ENCODE assay signal across 8 mouse cellular contexts in the genomic region with DNA sequence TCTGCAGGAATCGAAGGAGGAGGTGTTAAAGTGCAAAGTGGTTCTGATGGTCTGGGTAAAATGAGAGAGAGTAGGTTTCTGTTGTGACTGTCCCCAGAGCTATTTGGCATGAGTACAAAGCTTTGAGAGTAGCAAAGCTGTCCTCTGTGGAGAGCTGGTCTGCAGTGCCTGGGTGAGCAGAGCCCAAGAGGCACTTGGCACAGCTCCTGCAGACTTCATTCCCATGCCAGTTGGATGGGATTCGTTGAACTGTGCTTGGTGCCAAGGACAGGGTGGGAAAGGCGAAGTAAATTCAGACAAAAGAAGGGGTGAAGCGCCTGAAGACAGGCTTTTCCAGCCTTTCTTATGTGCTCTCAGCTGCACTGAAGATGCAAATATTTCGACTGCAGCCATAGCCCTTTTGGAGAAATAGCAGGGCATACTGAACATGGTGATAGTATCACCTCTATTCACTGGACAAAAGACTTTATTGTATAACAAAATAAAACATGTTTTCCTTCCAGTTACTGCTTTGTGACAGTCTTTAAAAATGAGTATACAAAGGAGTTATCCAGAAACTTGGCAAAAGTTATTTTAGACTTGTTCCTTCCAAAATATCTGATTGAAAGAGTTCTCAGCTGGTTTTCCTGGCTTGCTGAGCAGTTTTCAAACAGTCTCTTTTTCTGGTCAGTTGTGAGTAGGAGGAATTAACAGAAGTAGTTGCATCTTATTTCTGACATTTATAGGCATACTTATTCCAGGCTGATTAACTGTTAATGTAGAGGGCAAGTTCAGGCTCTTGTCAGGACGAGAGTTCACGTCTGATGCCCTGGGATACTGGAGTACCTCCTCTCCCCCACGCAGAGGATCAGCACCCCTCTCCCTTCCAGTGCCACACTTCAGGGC. TPM values are rescaled to one million over a fixed set of nuclear protein-coding genes. Genes with fewer than 3 reads are reported as not detected.
A peak's percentile ranks its signal among the peaks of the same experiment; 100 is the strongest.
DNase-seq lines count a peak whose midpoint lies in the region; ATAC-seq and TF ChIP-seq lines count a peak whose summit lies in the region.

No protein-coding gene starts in this region.

- intact Hi-C loops in left cerebral cortex, postnatal 10 days (cut with DNase I) = no loop called here

- 47% methylated on average over 8 of the region's 8 CpGs for WGBS in kidney, adult 2 months
- WGBS in kidney, embryonic 14.5 days = 61% methylated on average over 8 of the region's 8 CpGs

- no peak overlapping the region for H3K9ac ChIP-seq in kidney, embryonic 14.5 days (ENCODE audit: low read depth, low read length)

- peak; percentile 4 for DNase-seq in kidney, adult 2 months
- no peak for DNase-seq in kidney, adult 9 months
- peak; percentile 43 to 54 for DNase-seq in cerebellum, adult 18-20 months
- DNase-seq in gonadal fat pad, adult 2 months (ENCODE audit: low read depth) = peak; percentile 20
- DNase-seq in left cerebral cortex, postnatal 10 days (ENCODE audit: extremely low spot score in 1 of 2, low spot score in 2 of 2) = peak; percentile 57 to 72
- peak; percentile 84 to 86 for DNase-seq in right cerebral cortex, postnatal 10 days (ENCODE audit: low spot score in 2 of 2)
- no peak for DNase-seq in kidney, adult 11 months

- H3K27ac ChIP-seq in kidney, adult 2 months (ENCODE audit: insufficient read depth, low read depth, low read length) = no peak overlapping the region
- no peak overlapping the region for H3K27ac ChIP-seq in kidney, embryonic 14.5 days (ENCODE audit: low read depth, low read length)

- no peaks in the 10 kb centered on the region for H3K36me3 ChIP-seq in kidney, adult 2 months (ENCODE audit: control insufficient read depth, insufficient read depth, low read length)
- H3K36me3 ChIP-seq in kidney, embryonic 14.5 days (ENCODE audit: control insufficient read depth, insufficient read depth, low read length) = no peaks in the 10 kb centered on the region

- H3K4me1 ChIP-seq in kidney, adult 2 months (ENCODE audit: control insufficient read depth, insufficient read depth, low read length) = no peaks in the 10 kb centered on the region
- H3K4me1 ChIP-seq in kidney, embryonic 14.5 days (ENCODE audit: control insufficient read depth, insufficient read depth, low read length) = no peaks in the 10 kb centered on the region

- no peak for TF ChIP-seq POLR2A in kidney, adult 2 months (IDR thresholded peaks at IDR 0.05; ENCODE audit: low read depth, low read length)

- H3K27me3 ChIP-seq in kidney, adult 2 months (replicated peaks; ENCODE audit: control insufficient read depth, insufficient read depth, low read length) = no peaks in the 10 kb centered on the region
- no peaks in the 10 kb centered on the region for H3K27me3 ChIP-seq in kidney, embryonic 14.5 days (ENCODE audit: control insufficient read depth, insufficient read depth, low read length)

- ATAC-seq in kidney, embryonic 14.5 days (ENCODE audit: low FRiP score, low TSS enrichment) = no peak

- TF ChIP-seq CTCF in kidney, adult 2 months (conservative IDR thresholded peaks at IDR 0.05; ENCODE audit: insufficient read depth, insufficient read length, low read depth, low read length) = no peak

- H3K9me3 ChIP-seq in kidney, embryonic 14.5 days (ENCODE audit: control insufficient read depth, low read length) = no peaks in the 10 kb centered on the region

- H3K4me3 ChIP-seq in kidney, adult 2 months (ENCODE audit: insufficient read depth, low read depth, low read length) = no peak overlapping the region
- H3K4me3 ChIP-seq in kidney, embryonic 14.5 days (ENCODE audit: low read length) = no peak overlapping the region

- H3K4me2 ChIP-seq in kidney, embryonic 14.5 days (replicated peaks; ENCODE audit: low read depth, low read length) = no peak overlapping the region

RNA-seq across cellular contexts. Expression of a gene that starts 48.9 kb away (rescaled TPM):
- 28.5 and 39.7 TPM in 2 replicates for polyA plus RNA-seq in kidney, adult 2 months (2012; rRNA removed)
- 12.0 and 13.9 TPM in 2 replicates for polyA plus RNA-seq in gonadal fat pad, adult 2 months (2012; rRNA removed)
- 10 to 100 TPM; 63.4 to 67.1 TPM for total RNA-seq in left cerebral cortex, postnatal 10 days (2021)
- 102 and 146 TPM in 2 replicates for polyA plus RNA-seq in kidney, embryonic 14.5 days (2014; fragmentation: Nextera tagmentation; extraction: Ambion mirVana)

Comparison
In these comparisons a context has a peak if more than half of its experiments do, and no peak if none do; other contexts are left out.
1. DNase-seq: peak in kidney, adult 2 months (single experiment), cerebellum, adult 18-20 months (2 of 2), gonadal fat pad, adult 2 months (single experiment), left cerebral cortex, postnatal 10 days (2 of 2) and right cerebral cortex, postnatal 10 days (2 of 2); none in kidney, adult 9 months (single experiment) and kidney, adult 11 months (single experiment).